Mouse (Mus musculus): ENCODE data around the gene Nxnl1.

Gene Nxnl1

GRCm38 (mm10) chr8:71519037-71519825 is 47.2 kb downstream of the Nxnl1 start:
- peak; percentile 54 for DNase-seq (ENCODE audit: low read depth, low spot score)

- no peak for DNase-seq (ENCODE audit: low read depth, low spot score)
These were observed 49.6 kb downstream of the Nxnl1 start for GRCm38 (mm10) chr8:71516786-71517185.

GRCm38 (mm10) chr8:71515043-71515442 is 51.4 kb downstream of the Nxnl1 start:
- DNase-seq (ENCODE audit: low read depth, low spot score) = no peak

- no peak for DNase-seq (ENCODE audit: low read depth, low spot score)
These were observed 53.2 kb downstream of the Nxnl1 start for GRCm38 (mm10) chr8:71513018-71513754.

- no peak for DNase-seq (ENCODE audit: low read depth, low spot score)
These were observed 54.8 kb downstream of the Nxnl1 start, which contains the start of gene Plvap for GRCm38 (mm10) chr8:71511644-71512043. Gene Plvap, minus strand, starts transcription at chr8:71511752.

Data from skeletal muscle tissue, adult 2 months (tissue).